Mouse (Mus musculus): ENCODE measurements around the gene Gm49358. TPM values are rescaled to one million over a fixed set of nuclear protein-coding genes. Genes with fewer than 3 reads are reported as not detected.

Gene Gm49358
- polyA plus RNA-seq, 1 experiment from 2014 or later: 1.9 TPM

GRCm38 (mm10) chr10:86794196-86794595 lies 30.4 kb downstream of the Gm49358 start:
- no peaks in the 10 kb centered on the region for H3K9me3 ChIP-seq (ENCODE audit: control insufficient read depth, low read length)
- 90% methylated on average over 4 of the region's 4 CpGs for WGBS
- no peak overlapping the region for H3K4me2 ChIP-seq (ENCODE audit: low read depth, low read length)
- H3K36me3 ChIP-seq (ENCODE audit: control insufficient read depth, insufficient read depth, low read length): no peaks in the 10 kb centered on the region
- ATAC-seq (ENCODE audit: low read depth): no peak
- no peak overlapping the region for H3K27ac ChIP-seq (ENCODE audit: low read depth, low read length)
- H3K4me1 ChIP-seq (ENCODE audit: control insufficient read depth, insufficient read depth, low read length): no peaks in the 10 kb centered on the region
- no peaks in the 10 kb centered on the region for H3K27me3 ChIP-seq (ENCODE audit: control insufficient read depth, insufficient read depth, low read length)
- H3K9ac ChIP-seq (replicated peaks; ENCODE audit: low read depth, low read length): no peak overlapping the region
- H3K4me3 ChIP-seq (ENCODE audit: low read depth, low read length): no peak overlapping the region

- H3K9ac ChIP-seq (replicated peaks; ENCODE audit: low read depth, low read length): no peak overlapping the region
Observed at GRCm38 (mm10) chr10:86794794-86795535, 31.2 kb downstream of the Gm49358 start.

GRCm38 (mm10) chr10:86796073-86796741 lies 32.4 kb downstream of the Gm49358 start:
- Histone ChIP-seq H3K9ac (replicated peaks; ENCODE audit: low read depth, low read length) (no peak overlapping the region), H3K27me3 (ENCODE audit: control insufficient read depth, insufficient read depth, low read length) (no peaks in the 10 kb centered on the region), H3K4me1 (ENCODE audit: control insufficient read depth, insufficient read depth, low read length) (no peaks in the 10 kb centered on the region), H3K36me3 (ENCODE audit: control insufficient read depth, insufficient read depth, low read length) (no peaks in the 10 kb centered on the region), H3K27ac (ENCODE audit: low read depth, low read length) (no peak overlapping the region), H3K4me2 (ENCODE audit: low read depth, low read length) (no peak overlapping the region), H3K9me3 (ENCODE audit: control insufficient read depth, low read length) (no peaks in the 10 kb centered on the region), H3K4me3 (ENCODE audit: low read depth, low read length) (no peak overlapping the region)
- WGBS: 92% methylated on average over 5 of the region's 5 CpGs
- ATAC-seq (ENCODE audit: low read depth): 0 out of 2 replicates have a peak, but pooled peaks have one; percentile 31

More at GRCm38 (mm10) chr10:86794794-86795535, 31.2 kb downstream of the Gm49358 start:
- Histone ChIP-seq H3K27ac (ENCODE audit: low read depth, low read length) (no peak overlapping the region), H3K36me3 (ENCODE audit: control insufficient read depth, insufficient read depth, low read length) (no peaks in the 10 kb centered on the region), H3K4me1 (ENCODE audit: control insufficient read depth, insufficient read depth, low read length) (no peaks in the 10 kb centered on the region), H3K4me2 (ENCODE audit: low read depth, low read length) (no peak overlapping the region), H3K27me3 (ENCODE audit: control insufficient read depth, insufficient read depth, low read length) (no peaks in the 10 kb centered on the region), H3K4me3 (ENCODE audit: low read depth, low read length) (no peak overlapping the region), H3K9me3 (ENCODE audit: control insufficient read depth, low read length) (no peaks in the 10 kb centered on the region)
- 93% methylated on average over 9 of the region's 9 CpGs for WGBS
- no peak for ATAC-seq (ENCODE audit: low read depth)

- Histone ChIP-seq H3K36me3 (ENCODE audit: control insufficient read depth, insufficient read depth, low read length) (0 out of 2 replicates have a peak, but pooled peaks cover 2% of the 10 kb centered on the region), H3K27ac (ENCODE audit: low read depth, low read length) (no peak overlapping the region), H3K4me3 (ENCODE audit: low read depth, low read length) (no peak overlapping the region), H3K4me1 (ENCODE audit: control insufficient read depth, insufficient read depth, low read length) (no peaks in the 10 kb centered on the region), H3K9me3 (ENCODE audit: control insufficient read depth, low read length) (no peaks in the 10 kb centered on the region), H3K9ac (replicated peaks; ENCODE audit: low read depth, low read length) (no peak overlapping the region), H3K27me3 (ENCODE audit: control insufficient read depth, insufficient read depth, low read length) (no peaks in the 10 kb centered on the region), H3K4me2 (ENCODE audit: low read depth, low read length) (no peak overlapping the region)
- ATAC-seq (ENCODE audit: low read depth): no peak
- WGBS: 93% methylated on average over 1 of the region's 1 CpGs
Observed at GRCm38 (mm10) chr10:86807362-86807761, 43.6 kb downstream of the Gm49358 start.

GRCm38 (mm10) chr10:86808013-86808758 lies 44.4 kb downstream of the Gm49358 start:
- H3K27ac ChIP-seq (ENCODE audit: low read depth, low read length): no peak overlapping the region
- ATAC-seq (ENCODE audit: low read depth): peak; percentile 52; the same call in 1 of the 2 replicates
- H3K27me3 ChIP-seq (ENCODE audit: control insufficient read depth, insufficient read depth, low read length): no peaks in the 10 kb centered on the region
- H3K4me3 ChIP-seq (ENCODE audit: low read depth, low read length): no peak overlapping the region
- H3K9me3 ChIP-seq (ENCODE audit: control insufficient read depth, low read length): no peaks in the 10 kb centered on the region
- no peak overlapping the region for H3K9ac ChIP-seq (replicated peaks; ENCODE audit: low read depth, low read length)
- H3K4me1 ChIP-seq (ENCODE audit: control insufficient read depth, insufficient read depth, low read length): no peaks in the 10 kb centered on the region
- 0 out of 2 replicates have a peak, but pooled peaks cover 2% of the 10 kb centered on the region for H3K36me3 ChIP-seq (ENCODE audit: control insufficient read depth, insufficient read depth, low read length)
- no peak overlapping the region for H3K4me2 ChIP-seq (ENCODE audit: low read depth, low read length)
- 73% methylated on average over 15 of the region's 15 CpGs for WGBS

- Histone ChIP-seq H3K9me3 (ENCODE audit: control insufficient read depth, low read length) (no peaks in the 10 kb centered on the region), H3K27me3 (ENCODE audit: control insufficient read depth, insufficient read depth, low read length) (no peaks in the 10 kb centered on the region), H3K4me3 (ENCODE audit: low read depth, low read length) (no peak overlapping the region), H3K4me2 (ENCODE audit: low read depth, low read length) (no peak overlapping the region), H3K9ac (replicated peaks; ENCODE audit: low read depth, low read length) (no peak overlapping the region), H3K27ac (ENCODE audit: low read depth, low read length) (no peak overlapping the region), H3K4me1 (ENCODE audit: control insufficient read depth, insufficient read depth, low read length) (no peaks in the 10 kb centered on the region), H3K36me3 (ENCODE audit: control insufficient read depth, insufficient read depth, low read length) (peaks cover 2% of the 10 kb centered on the region; the same call in 1 of the 2 replicates)
- no peak for ATAC-seq (ENCODE audit: low read depth)
- 85% methylated on average over 9 of the region's 9 CpGs for WGBS
Observed at GRCm38 (mm10) chr10:86810000-86810399, 46.2 kb downstream of the Gm49358 start.

GRCm38 (mm10) chr10:86810612-86811011 lies 46.8 kb downstream of the Gm49358 start:
- H3K27ac ChIP-seq (ENCODE audit: low read depth, low read length): no peak overlapping the region
- H3K4me2 ChIP-seq (ENCODE audit: low read depth, low read length): no peak overlapping the region
- H3K9ac ChIP-seq (replicated peaks; ENCODE audit: low read depth, low read length): no peak overlapping the region
- ATAC-seq (ENCODE audit: low read depth): no peak
- H3K27me3 ChIP-seq (ENCODE audit: control insufficient read depth, insufficient read depth, low read length): no peaks in the 10 kb centered on the region
- no peaks in the 10 kb centered on the region for H3K9me3 ChIP-seq (ENCODE audit: control insufficient read depth, low read length)
- H3K4me3 ChIP-seq (ENCODE audit: low read depth, low read length): no peak overlapping the region
- 90% methylated on average over 5 of the region's 5 CpGs for WGBS
- peaks cover 2% of the 10 kb centered on the region; the same call in 1 of the 2 replicates for H3K36me3 ChIP-seq (ENCODE audit: control insufficient read depth, insufficient read depth, low read length)
- no peaks in the 10 kb centered on the region for H3K4me1 ChIP-seq (ENCODE audit: control insufficient read depth, insufficient read depth, low read length)

- H3K4me3 ChIP-seq (ENCODE audit: low read depth, low read length): no peak overlapping the region
- no peak overlapping the region for H3K27ac ChIP-seq (ENCODE audit: low read depth, low read length)
- H3K9me3 ChIP-seq (ENCODE audit: control insufficient read depth, low read length): no peaks in the 10 kb centered on the region
- 84% methylated on average over 19 of the region's 19 CpGs for WGBS
- H3K27me3 ChIP-seq (ENCODE audit: control insufficient read depth, insufficient read depth, low read length): no peaks in the 10 kb centered on the region
- no peaks in the 10 kb centered on the region; the same call in 1 of the 2 replicates for H3K36me3 ChIP-seq (ENCODE audit: control insufficient read depth, insufficient read depth, low read length)
- peaks cover 1% of the 10 kb centered on the region for H3K4me1 ChIP-seq (ENCODE audit: control insufficient read depth, insufficient read depth, low read length)
- ATAC-seq (ENCODE audit: low read depth): no peak
- H3K4me2 ChIP-seq (ENCODE audit: low read depth, low read length): no peak overlapping the region
- H3K9ac ChIP-seq (replicated peaks; ENCODE audit: low read depth, low read length): no peak overlapping the region
Observed at GRCm38 (mm10) chr10:86814292-86815131, 50.7 kb downstream of the Gm49358 start.
